Mouse (Mus musculus): ENCODE results near the gene Gm28308.

Gene Gm28308

GRCm38 (mm10) chr6:52167736-52168161 is 45.4 kb downstream of the Gm28308 start:
- no peak for DNase-seq (ENCODE audit: low spot score)

GRCm38 (mm10) chr6:52167176-52167575 is 46.0 kb downstream of the Gm28308 start:
- DNase-seq (ENCODE audit: low spot score): no peak

GRCm38 (mm10) chr6:52166431-52167077 is 46.6 kb downstream of the Gm28308 start:
- DNase-seq (ENCODE audit: low spot score): no peak

GRCm38 (mm10) chr6:52165441-52166370 is 47.4 kb downstream of the Gm28308 start:
- DNase-seq (ENCODE audit: low spot score): no peak

- no peak for DNase-seq (ENCODE audit: low spot score)
These were observed 48.3 kb downstream of the Gm28308 start, which contains the start of gene Hoxa2 for GRCm38 (mm10) chr6:52164626-52165440. Gene Hoxa2 (minus strand): TSS chr6:52164831.

- no peak for DNase-seq (ENCODE audit: low spot score)
These were observed 49.0 kb downstream of the Gm28308 start for GRCm38 (mm10) chr6:52164051-52164625.

- no peak for DNase-seq (ENCODE audit: low spot score)
These were observed 49.6 kb downstream of the Gm28308 start for GRCm38 (mm10) chr6:52163366-52164031.

GRCm38 (mm10) chr6:52162611-52163365 is 50.4 kb downstream of the Gm28308 start:
- DNase-seq (ENCODE audit: low spot score): no peak

GRCm38 (mm10) chr6:52162093-52162380 is 51.1 kb downstream of the Gm28308 start:
- DNase-seq (ENCODE audit: low spot score): no peak

GRCm38 (mm10) chr6:52161336-52162092 is 51.6 kb downstream of the Gm28308 start:
- DNase-seq (ENCODE audit: low spot score): no peak

- no peak for DNase-seq (ENCODE audit: low spot score)
These were observed 52.4 kb downstream of the Gm28308 start for GRCm38 (mm10) chr6:52160511-52161335.

- DNase-seq (ENCODE audit: low spot score): no peak
These were observed 53.2 kb downstream of the Gm28308 start for GRCm38 (mm10) chr6:52159979-52160378.

GRCm38 (mm10) chr6:52159164-52159761 is 53.9 kb downstream of the Gm28308 start:
- no peak for DNase-seq (ENCODE audit: low spot score)

- peak; percentile 85 for DNase-seq (ENCODE audit: low spot score)
These were observed 54.7 kb downstream of the Gm28308 start, which contains the start of gene Hoxa1 for GRCm38 (mm10) chr6:52158276-52159051. Gene Hoxa1 (minus strand): TSS chr6:52158317.

GRCm38 (mm10) chr6:52157466-52158275 is 55.5 kb downstream of the Gm28308 start:
- no peak for DNase-seq (ENCODE audit: low spot score)

GRCm38 (mm10) chr6:52156551-52157200 is 56.5 kb downstream of the Gm28308 start:
- no peak for DNase-seq (ENCODE audit: low spot score)

All from lung, postnatal 25 days (tissue).